Mouse (Mus musculus) thymus, postnatal 10 days (tissue): Measurements from ENCODE around the gene Txndc12.
A peak's percentile ranks its signal among the peaks of the same experiment; 100 is the strongest.

Experiments used
- DNase-seq, 2 experiments: peaks; one replicate each; pipeline ENCODE4 v3.0.0; 2021; ENCODE audit warnings: low spot score in 2 of 2

Txndc12 gene

GRCm38 (mm10) chr4:108847715-108848504 lies 13.5 kb downstream of the Txndc12 start, which contains the start of gene Kti12:
Kti12 (plus strand) TSS chr4:108847785.
- peak; percentile 58 to 69 for DNase-seq

- no peak for DNase-seq
These were observed 14.1 kb downstream of the Txndc12 start, which contains the start of gene A730015C16Rik for GRCm38 (mm10) chr4:108848505-108848848. A730015C16Rik (minus strand) TSS chr4:108848619.

- no peak for DNase-seq
These were observed 32.4 kb downstream of the Txndc12 start for GRCm38 (mm10) chr4:108866806-108867205.

GRCm38 (mm10) chr4:108869730-108870374 lies 35.5 kb downstream of the Txndc12 start:
- DNase-seq: peak; percentile 33 to 79

GRCm38 (mm10) chr4:108873746-108874145 lies 39.3 kb downstream of the Txndc12 start:
- no peak for DNase-seq

- DNase-seq: no peak
These were observed 43.5 kb downstream of the Txndc12 start for GRCm38 (mm10) chr4:108877901-108878300.

- peak; percentile 12 to 47 for DNase-seq
These were observed 44.8 kb downstream of the Txndc12 start, which contains the start of gene Rab3b for GRCm38 (mm10) chr4:108878963-108879822. Rab3b (plus strand) TSS chr4:108879063.

- no peak for DNase-seq
These were observed 49.4 kb downstream of the Txndc12 start for GRCm38 (mm10) chr4:108883815-108884214.

GRCm38 (mm10) chr4:108887456-108887855 lies 53.1 kb downstream of the Txndc12 start:
- DNase-seq: no peak

- no peak for DNase-seq
These were observed 56.5 kb downstream of the Txndc12 start for GRCm38 (mm10) chr4:108890876-108891275.

GRCm38 (mm10) chr4:108900421-108900820 lies 66.0 kb downstream of the Txndc12 start:
- no peak for DNase-seq

- no peak for DNase-seq
These were observed 68.5 kb downstream of the Txndc12 start for GRCm38 (mm10) chr4:108902886-108903285.

- no peak for DNase-seq
These were observed 68.9 kb downstream of the Txndc12 start for GRCm38 (mm10) chr4:108903346-108903745.

- DNase-seq: no peak
These were observed 69.7 kb downstream of the Txndc12 start for GRCm38 (mm10) chr4:108904076-108904475.

- no peak for DNase-seq
These were observed 70.4 kb downstream of the Txndc12 start for GRCm38 (mm10) chr4:108904790-108905189.

- no peak for DNase-seq
These were observed 71.5 kb downstream of the Txndc12 start for GRCm38 (mm10) chr4:108905859-108906258.

GRCm38 (mm10) chr4:108907475-108907874 lies 73.1 kb downstream of the Txndc12 start:
- DNase-seq: no peak

GRCm38 (mm10) chr4:108909872-108910425 lies 75.5 kb downstream of the Txndc12 start:
- DNase-seq: no peak
